Mouse (Mus musculus): ENCODE data around the gene Eif4h.
"Not testable (repeated sequence)": the region's sequence is repeated elsewhere in the genome, so short reads cannot be mapped to it uniquely, and the experiment has no call there.

The Eif4h gene

DNA sequence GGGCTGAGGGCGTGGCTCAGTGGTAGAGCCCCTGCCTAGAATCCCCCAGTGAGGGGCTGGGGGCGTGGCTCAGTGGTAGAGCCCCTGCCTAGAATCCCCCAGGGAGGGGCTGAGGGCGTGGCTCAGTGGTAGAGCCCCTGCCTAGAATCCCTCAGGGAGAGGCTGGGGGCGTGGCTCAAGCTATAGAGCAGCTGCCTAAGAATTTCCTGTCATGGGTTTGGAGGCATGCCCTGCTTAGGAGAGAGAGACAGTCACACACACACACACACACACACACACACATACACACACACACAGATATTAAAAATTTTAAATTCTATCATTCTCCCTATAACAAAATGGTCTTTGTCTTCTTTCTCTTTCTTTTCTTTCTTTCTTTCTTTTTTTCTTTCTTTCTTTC lies 9.7 kb upstream of the Eif4h start:
- DNase-seq (ENCODE audit: low read depth, low spot score): not testable (repeated sequence)

DNA sequence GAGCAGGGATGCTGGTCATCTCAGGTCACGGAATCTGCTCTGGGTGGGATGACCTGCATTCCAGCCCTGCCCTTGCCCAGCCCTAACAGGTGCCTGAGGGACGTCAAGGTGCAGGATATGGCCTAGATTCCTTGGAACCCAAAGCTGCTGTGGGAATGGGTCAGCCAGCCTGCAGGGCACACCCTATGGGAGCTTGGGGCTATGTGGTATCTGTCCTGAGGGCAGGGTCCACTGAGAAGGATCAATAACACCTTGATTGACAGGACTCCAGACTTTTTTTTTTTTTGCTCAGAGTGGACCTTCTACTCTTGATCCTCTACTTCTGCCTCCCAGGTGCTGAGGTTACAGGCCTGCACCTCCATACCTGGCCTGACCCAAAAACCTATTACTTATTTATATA lies 8.1 kb upstream of the Eif4h start:
- DNase-seq (ENCODE audit: low read depth, low spot score): no peak

DNA sequence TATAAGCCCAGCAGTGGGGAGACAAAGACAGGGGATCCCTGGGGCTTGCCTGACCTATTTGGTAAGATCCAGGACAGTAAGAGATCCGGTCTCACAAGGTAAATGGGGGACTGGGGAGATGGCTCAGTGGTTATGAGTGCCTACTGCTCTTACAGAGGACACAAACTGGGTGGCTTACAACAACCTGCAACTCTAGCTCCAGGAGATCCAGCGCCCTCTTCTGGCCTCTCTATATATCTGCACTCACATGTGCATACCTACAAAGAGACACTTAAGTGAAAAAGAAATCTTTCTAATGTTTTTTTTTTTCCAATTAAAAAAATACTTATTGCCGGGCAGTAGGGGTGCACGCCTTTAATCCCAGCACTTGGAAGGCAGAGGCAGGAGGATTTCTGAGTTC lies 7.2 kb upstream of the Eif4h start:
- DNase-seq (ENCODE audit: low read depth, low spot score): no peak

DNA sequence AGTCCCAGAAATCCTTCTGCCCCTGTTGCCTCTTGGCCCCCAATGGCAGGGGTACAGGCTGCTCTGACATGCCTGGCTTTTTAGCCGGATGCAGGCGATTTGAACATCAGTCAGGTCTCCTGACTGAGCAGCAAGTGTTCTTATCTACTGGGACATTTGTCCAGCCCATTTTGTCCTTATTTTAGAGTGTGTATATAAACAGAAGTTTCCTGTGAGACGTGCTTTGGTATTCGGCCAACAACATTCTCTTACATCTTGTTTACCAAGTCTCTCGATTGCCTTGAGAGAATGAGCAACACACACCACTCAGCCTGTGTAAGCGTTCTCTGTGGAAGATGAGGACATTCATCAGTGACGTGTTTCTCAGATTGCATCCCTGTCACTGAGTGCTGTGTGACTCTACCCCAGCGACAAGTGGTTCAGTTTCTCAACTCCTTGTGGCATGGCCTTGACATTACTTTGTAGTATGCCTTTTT lies 5.4 kb upstream of the Eif4h start:
- DNase-seq (ENCODE audit: low read depth, low spot score): no peak

DNA sequence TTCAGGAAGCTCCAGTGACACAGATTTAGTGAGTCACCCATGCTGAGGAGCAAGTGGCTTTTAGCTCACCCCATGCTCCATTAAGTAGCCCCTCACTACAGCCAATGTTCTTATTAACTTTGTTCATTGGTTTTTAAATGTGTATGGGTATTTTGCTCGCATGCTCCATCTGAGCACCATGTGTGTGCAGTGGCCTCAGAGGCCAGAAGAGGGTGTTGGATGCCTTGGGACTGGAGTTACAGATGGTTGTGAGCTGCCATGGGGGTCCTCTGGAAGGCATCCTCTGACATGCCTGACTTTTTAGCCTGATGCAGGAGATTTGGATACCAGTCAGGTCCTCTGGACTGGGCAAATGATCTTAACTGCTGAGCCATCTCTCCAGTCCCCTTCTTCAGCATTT lies 4.8 kb upstream of the Eif4h start:
- DNase-seq (ENCODE audit: low read depth, low spot score): no peak

DNA sequence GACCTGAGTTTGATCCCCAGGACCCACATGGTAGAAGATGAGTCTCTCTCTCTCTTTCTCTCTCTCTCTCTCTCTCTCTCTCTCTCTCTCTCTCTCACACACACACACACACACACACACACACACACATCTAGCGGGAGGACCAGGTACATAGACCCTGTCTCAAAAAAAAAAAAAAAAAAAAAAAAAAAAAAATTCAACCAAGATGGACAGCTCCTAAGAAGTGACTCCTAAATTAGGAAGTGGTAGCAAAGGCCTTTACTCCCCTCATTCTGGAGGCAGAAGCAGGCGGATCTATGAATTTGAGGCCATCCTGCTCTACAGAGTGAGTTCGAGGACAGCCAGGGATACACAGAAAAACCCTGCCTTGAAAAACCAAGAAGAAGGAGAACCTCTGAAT lies 1.1 kb upstream of the Eif4h start:
- DNase-seq (ENCODE audit: low read depth, low spot score): no peak

DNA sequence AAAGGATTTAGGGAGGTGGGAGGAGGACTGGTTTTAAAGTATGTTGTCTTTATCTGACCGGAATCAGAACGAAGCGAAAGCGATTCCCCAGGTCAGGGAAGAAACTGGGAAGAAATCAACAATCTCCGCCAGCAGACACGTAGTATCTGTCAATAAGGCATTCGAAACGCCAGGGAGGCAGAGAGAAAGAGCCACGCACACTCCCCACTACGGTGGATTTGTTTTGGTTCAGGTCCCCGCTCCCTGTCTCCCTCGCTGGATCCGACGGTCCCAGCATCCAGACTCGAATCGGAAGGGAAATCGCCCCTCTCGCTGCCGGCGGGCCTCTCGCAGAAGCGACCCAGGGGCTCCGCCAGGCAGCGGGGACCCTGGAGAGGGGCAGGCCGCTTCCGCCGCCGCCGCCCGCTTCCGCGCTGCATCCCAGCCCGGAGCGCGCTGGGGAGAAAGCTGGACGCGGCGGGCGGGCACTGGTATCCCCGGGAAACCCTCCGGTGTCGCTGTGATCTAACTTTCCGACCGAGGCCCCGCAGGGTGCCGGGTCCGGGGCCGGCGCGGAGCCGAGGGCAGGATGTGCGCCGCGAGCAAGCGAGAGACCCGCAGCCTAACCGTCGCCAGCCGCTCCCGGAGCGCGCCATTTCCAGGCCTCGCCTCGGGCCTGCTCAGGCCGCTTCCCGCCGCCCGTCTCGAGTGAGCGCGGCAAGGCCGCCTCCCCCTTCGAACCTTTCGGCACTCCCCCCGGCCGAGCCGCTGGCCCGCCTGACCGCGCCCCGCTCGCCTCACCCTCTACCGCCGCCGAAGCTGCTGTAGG lies 625 bp downstream of the Eif4h start:
- DNase-seq (ENCODE audit: low read depth, low spot score): no peak

DNA sequence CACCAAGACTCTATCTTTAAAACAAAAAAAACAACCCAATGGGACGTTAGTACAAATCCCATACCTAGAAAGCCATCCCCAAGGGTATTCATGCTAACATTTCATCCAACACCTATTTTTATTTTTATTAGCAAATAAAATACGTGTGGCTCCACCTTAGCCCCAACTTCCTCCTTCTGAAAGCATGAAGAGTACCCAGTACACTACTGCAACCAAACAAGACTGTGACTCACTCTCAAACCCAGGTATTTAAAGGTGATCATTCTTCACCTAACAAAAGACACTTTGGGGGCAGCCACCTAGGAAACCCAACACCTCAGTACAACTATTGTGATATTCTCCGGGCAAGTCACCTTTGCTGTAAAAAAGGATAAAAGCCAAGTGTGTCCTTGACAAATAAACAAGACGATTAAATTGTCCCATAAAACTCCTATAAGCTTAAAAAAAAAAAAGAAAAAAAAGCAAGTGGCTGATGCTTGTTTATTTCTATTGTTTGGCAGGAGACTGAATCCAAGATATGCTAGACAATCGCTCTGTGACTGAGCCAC lies 1.4 kb downstream of the Eif4h start:
- DNase-seq (ENCODE audit: low read depth, low spot score): no peak

DNA sequence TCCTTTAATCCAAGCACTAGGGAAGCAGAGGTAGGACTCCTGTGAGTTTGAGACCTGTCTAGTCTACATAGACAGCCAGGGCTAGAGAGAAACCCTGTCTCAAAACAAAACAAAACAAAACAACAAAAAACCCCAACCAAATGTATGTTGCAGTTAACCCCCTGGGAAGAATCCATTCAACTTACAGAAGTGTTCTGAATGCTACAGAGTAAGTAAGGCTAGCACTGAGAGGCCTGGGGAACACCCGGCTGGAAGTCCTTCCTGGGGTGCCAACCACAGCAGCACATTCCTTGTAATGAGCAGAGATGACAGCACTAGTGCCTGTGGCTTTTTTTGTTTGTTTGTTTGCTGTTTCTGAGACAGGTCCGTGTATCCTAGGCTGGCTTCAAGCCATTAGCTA lies 6.4 kb downstream of the Eif4h start:
- no peak for DNase-seq (ENCODE audit: low read depth, low spot score)

DNA sequence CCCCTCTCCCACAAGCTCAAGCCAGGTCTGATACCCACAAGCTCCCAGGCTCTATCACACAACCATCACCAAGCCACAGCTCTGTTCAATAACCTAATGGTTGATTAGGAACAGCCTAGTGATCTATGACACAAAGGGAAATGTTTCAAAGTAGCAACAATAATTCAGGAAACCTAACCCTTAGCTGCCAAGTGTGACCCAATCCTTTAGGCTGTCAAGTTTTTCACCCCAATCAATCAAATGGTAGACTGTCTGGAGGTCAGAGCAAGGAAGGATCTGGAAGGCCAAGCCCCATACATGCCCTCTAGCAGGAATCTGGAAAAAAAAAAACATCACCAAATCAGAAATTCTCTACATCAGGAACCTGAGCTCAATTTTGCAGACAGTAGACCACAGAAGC lies 8.5 kb downstream of the Eif4h start:
- no peak for DNase-seq (ENCODE audit: low read depth, low spot score)

DNA sequence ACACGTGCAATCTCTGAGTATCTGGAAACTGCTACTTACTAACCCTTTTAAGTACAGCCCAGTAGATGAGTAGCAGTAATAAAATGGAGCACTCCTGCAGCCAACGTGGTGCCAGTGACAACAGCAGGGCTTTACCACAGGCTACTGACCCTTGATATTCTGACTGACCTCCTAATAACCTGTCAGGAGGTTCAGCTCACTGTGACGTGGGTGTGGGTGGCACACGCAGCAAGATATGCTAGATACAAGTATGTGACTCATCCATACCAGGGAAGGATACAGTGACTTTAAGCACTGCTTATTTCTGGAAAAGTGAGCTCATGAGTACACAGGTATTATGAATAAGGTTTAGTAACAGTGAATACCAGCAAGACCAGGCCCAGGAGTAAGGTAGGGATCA lies 9.8 kb downstream of the Eif4h start:
- DNase-seq (ENCODE audit: low read depth, low spot score): no peak

DNA sequence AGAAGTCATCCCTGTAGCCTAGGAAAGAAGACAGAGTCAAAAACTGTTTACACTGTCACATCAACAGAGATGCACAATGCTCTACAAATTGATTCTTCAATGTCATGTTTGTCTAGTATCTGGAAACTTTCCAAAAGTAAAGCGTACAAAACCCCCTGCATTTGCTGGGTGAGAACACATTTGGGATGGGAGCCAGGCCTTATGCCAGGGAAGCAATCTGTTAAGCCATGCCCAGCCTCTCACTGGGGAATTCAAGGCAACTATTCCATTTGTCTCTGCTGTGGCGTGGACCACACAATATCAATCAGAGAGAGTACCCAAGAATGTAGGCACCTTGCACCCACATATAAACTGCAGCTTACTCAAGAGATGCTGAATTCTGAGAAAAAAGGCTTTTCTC lies 17.2 kb downstream of the Eif4h start:
- DNase-seq (ENCODE audit: low read depth, low spot score): no peak

DNA sequence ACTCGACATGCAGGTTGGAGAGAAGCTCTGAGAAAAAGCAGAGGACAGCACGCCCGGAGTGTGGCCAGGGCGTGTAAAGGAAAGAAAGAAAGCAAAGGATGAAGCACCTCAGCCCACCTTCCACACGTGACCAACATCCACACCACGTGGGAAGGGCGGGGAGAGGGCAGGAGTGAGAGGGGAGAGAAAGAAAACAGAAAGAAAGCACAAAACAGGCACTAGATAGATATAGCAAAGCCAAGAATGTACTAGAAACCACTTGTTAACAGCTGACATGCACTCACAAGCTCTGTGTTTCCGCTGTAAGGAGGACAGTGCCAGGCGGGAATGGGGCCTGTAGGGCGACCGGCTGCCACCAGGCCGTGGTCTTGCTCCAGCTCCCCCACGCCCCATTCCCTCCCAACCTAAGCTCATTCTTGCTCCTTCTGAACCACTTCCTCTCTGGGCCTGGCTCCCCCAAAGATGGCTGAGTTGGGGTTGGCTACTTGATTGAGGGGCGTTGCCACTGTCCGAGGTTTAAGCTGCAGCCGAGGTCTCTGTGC lies 18.1 kb downstream of the Eif4h start:
- DNase-seq (ENCODE audit: low read depth, low spot score): no peak

DNA sequence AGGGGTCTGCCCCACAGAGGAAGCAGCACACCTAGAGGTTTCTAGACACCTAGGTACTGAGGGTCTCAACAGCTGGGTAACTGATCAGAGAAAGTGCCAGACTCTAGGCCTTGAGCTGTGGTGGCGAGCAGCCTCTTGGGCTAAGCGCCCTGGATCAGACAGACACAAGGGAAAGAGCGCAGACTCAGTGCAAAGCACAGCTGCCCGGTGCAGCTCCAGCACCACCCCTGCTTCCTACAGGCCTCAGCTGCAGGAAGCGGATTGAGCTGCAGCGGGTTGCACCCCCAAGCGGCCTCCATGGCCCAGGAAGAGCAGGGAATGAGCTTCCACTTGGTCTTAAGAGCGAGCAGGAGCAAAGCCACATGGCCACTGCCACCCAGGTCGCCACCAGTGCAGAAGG lies 18.8 kb downstream of the Eif4h start:
- DNase-seq (ENCODE audit: low read depth, low spot score): no peak

DNA sequence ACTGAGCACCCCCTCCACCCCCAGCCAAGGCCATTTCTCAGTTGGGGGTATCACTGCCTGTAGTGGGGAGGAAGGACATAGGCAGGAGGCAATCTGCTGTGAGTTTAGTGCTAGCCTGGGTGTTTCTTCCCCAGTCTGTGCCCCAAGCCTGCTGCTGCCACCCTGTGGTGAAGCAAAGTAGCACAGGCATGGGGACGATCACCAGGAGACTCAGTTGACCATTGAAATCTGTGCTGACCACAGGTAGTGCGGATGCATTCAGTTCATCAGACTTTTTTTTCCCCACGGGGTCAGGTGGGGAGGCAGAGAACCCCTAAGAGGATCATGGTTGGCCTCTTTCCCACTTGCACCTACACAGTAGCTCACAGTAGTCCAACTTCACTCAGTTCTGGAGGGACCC lies 22.2 kb downstream of the Eif4h start:
- DNase-seq (ENCODE audit: low read depth, low spot score): no peak

DNA sequence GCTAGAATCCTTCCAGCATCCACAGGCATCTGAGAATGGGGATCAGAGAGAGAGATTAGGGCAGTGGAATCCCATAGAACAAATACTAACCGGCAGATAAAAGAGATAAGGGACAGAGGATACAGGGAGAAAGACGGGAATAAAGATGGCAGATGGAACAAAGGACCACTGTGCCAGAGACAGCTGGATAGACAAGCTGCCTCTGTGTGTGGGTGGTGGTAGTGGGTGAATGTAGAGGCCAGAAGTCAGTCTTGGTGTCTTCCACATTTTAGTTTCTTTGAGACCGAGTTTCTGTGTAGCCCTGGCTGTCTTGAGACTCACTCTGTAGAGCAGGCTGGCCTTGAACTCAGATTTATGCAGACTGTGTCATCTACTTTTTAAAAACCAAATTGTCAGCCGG lies 23.5 kb downstream of the Eif4h start:
- DNase-seq (ENCODE audit: low read depth, low spot score): no peak

DNA sequence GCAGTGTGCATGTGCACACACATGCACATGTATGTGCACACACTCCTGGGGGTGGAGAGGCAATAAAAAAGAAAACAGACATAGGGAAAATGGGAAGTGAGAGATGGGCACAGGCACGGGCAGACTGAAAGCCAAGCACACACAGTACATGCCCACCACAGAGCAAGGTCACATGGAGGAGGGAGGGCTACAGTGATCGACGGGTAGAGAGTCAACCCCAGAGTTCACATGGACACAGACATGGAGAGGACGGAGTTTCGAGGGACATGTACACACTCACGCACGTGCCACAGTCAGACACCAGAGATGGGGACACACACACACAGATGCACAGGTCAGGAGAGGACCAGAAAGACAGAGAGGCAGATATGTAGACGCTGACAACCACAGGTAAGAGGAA lies 23.9 kb downstream of the Eif4h start:
- no peak for DNase-seq (ENCODE audit: low read depth, low spot score)

DNA sequence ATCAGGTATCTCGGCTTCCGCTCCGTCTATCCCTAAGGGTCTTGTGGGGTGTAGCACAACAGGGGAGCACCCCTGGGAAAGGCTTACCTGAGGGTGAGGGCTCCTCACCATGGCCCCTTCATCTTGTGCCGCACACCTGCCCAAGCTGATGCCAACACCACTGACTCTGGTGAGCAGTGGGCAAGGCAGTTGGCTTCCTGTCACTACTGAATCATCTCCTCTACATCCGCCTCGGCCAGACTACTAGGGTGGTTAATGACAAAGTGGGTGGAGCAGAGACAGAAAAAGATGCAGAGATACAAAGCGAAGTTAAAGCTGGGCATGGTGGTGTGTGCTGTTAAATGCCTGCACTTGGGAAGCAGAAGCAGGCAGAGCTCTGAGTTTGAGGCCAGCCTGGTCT lies 24.5 kb downstream of the Eif4h start, which contains the start of gene Lat2:
TSS of gene Lat2 (minus strand) at position 224 of the 400 bp plus-strand sequence.
- DNase-seq (ENCODE audit: low read depth, low spot score): no peak

DNA sequence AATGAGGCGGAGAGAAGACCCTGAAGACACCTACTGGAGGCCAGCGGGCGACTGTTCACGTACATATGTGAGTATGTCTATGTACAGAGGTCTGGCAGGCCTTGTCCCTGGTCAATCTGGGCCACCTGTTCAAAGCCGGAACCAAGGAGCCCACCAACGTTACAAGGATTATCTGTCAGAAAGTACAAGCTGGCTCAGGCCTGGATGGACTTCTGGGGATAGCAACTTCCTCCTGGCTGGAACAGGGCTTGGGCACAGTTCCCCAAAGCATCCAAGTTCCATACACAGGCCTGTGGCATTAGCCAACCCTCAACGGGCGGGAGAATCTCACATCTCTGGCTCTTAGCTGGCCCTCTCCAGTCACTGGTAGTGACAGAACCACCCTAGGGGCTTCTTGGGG lies 25.0 kb downstream of the Eif4h start:
- no peak for DNase-seq (ENCODE audit: low read depth, low spot score)

DNA sequence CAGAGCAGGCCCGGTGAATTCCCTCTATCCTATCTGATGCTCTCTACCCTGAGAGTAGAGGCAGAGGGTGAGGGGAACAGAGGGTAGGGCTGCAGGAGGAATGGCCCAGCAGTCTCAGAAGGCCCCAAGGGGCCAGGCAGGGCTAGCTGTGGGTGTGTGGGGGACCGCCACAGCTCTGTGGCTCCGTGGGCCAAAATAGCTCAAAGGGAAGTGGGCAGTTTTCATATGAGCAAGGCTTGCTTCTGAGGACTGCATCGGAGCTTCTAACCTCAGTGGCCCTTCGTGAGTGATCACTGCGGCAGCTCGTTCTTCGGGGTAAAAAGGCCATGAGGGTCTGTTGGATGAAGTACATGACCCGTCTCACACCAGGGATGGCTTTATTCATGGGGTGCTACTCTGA lies 25.6 kb downstream of the Eif4h start:
- no peak for DNase-seq (ENCODE audit: low read depth, low spot score)

DNA sequence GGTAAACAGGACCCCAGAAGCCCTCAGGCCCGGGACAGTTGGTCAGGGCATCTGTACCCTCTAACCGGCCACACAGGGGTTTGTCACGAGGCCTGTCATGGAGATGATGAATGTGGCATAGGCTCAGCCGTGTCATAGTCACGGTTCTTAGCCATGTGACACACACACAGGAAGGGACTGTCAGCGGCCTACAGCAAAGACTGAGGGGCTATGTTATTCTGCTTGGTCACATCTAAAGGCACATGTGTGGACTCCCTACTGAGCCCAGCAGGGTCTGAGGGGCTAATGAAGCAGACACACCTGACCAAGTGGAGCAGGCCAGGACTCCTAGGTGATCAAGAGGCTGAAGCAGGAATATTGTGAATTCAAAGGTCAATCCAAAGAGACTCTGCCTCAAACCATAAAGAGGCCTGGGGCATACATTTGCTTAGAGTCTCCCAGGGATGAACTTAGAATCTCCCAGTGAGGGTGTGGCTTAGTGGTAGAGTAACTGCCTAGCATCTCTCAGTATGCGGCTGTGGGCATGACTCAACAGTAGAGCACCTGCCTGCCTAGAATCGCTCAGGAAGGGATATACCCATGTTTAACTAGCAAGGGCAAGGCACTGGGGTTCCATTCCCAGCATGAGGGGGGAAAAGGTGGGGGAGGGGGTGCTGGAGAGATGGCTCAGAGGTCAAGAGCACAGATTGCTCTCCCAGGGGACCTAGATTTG lies 27.3 kb downstream of the Eif4h start:
- no peak for DNase-seq (ENCODE audit: low read depth, low spot score)

DNA sequence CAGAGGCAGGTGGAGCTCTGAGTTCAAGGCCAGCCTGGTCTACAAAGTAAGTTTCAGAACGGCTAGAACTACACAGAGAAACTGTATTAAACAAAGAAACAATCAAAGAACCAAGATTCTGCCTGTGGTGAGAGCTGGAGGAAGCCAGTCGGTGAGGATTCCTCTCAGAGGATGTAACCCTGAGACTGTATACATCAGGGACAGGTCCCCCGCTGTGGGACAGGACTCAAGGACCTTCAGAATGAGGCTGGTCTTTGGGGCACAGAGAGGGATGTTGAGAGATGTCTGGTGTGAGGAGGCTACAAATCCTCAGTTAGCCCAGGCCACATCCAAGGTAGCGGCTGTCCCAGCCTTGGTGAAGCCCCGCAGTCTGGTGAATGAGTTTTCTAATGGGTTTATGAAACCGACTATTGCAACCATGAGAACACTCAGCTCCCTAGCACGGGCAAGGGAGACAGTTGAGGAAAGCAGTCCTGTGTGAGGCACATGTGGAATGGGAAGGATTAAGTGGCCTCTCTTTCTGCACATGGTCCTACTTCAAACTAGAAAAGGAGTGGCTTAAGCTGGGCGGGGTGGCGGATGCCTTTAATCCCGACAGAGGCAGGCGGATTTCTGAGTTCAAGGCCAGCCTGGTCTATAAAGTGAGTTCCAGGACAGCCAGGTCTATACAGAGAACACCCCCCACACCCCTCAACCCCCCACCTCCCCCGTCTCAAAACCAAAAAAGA lies 29.2 kb downstream of the Eif4h start:
- no peak for DNase-seq (ENCODE audit: low read depth, low spot score)
